Comparison of ENCODE assay signal across 11 mouse cellular contexts in genomic region chr2:118112438-118112837, GRCm38 (mm10). TPM values are rescaled to one million over a fixed set of nuclear protein-coding genes. Genes with fewer than 3 reads are reported as not detected.
DNase-seq lines count a peak whose midpoint lies in the region; ATAC-seq lines count a peak whose summit lies in the region.
"Had no signal": no experiment of that assay in that cellular context is flagged by ENCODE, and none has a peak within 500 bp of the region (broad histone marks: within the 10 kb centered on the region; RNA-seq: fewer than 3 reads in every experiment).

No protein-coding gene starts in this region.

- H3K27me3 ChIP-seq in heart, embryonic 12.5 days (replicated peaks), result no peaks in the 10 kb centered on the region
- 0 out of 2 replicates have a peak, but pooled peaks cover 10% of the 10 kb centered on the region for H3K27me3 ChIP-seq in hindbrain, embryonic 14.5 days (ENCODE audit: control insufficient read depth, insufficient read depth, low read length)
- H3K27me3 ChIP-seq in midbrain, embryonic 11.5 days (ENCODE audit: control insufficient read depth, insufficient read depth, low read length), result peaks cover 6% of the 10 kb centered on the region; the same call in 1 of the 2 replicates

- no peaks in the 10 kb centered on the region for H3K9me3 ChIP-seq in heart, embryonic 12.5 days (replicated peaks)
- no peaks in the 10 kb centered on the region for H3K9me3 ChIP-seq in hindbrain, embryonic 14.5 days (ENCODE audit: control insufficient read depth, low read length)
- no peaks in the 10 kb centered on the region for H3K9me3 ChIP-seq in midbrain, embryonic 11.5 days (ENCODE audit: control insufficient read depth, low read length)

- H3K36me3 ChIP-seq in heart, embryonic 12.5 days, result peaks cover 19% of the 10 kb centered on the region
- no peaks in the 10 kb centered on the region for H3K36me3 ChIP-seq in hindbrain, embryonic 14.5 days (replicated peaks; ENCODE audit: control insufficient read depth, insufficient read depth)
- H3K36me3 ChIP-seq in midbrain, embryonic 11.5 days (ENCODE audit: control insufficient read depth, insufficient read depth, low read length), result no peaks in the 10 kb centered on the region; the same call in 1 of the 2 replicates

- H3K4me3 ChIP-seq in heart, embryonic 12.5 days, result peak overlapping the region; percentile 55
- peak overlapping the region; percentile 40 for H3K4me3 ChIP-seq in hindbrain, embryonic 14.5 days (replicated peaks; ENCODE audit: low read length)
- H3K4me3 ChIP-seq in midbrain, embryonic 11.5 days (ENCODE audit: low read depth, low read length), result peak overlapping the region; percentile 47

- WGBS in heart, embryonic 12.5 days, result 11% methylated on average over 5 of the region's 5 CpGs
- WGBS in hindbrain, embryonic 14.5 days, result 13% methylated on average over 5 of the region's 5 CpGs
- 16% methylated on average over 5 of the region's 5 CpGs for WGBS in midbrain, embryonic 11.5 days

- peak overlapping the region; percentile 75 for H3K4me2 ChIP-seq in heart, embryonic 12.5 days
- peak overlapping the region; percentile 78 for H3K4me2 ChIP-seq in hindbrain, embryonic 14.5 days (replicated peaks)
- H3K4me2 ChIP-seq in midbrain, embryonic 11.5 days, result peak overlapping the region; percentile 94

- intact Hi-C loops in heart, postnatal 14 days (cut with DNase I), result loop anchor here (5.0 kb wide), 2 partner anchors 75 to 135 kb away; no protein-coding TSS in a partner anchor
- intact Hi-C loops in left cerebral cortex, postnatal 25 days (cut with DNase I), result loop anchor here (5.0 kb wide), 3 partner anchors 135 to 660 kb away; no protein-coding TSS in a partner anchor

- ATAC-seq in heart, embryonic 12.5 days (ENCODE audit: insufficient number of reproducible peaks, low FRiP score), result no peak
- no peak for ATAC-seq in hindbrain, embryonic 14.5 days (ENCODE audit: low FRiP score)
- ATAC-seq in midbrain, embryonic 11.5 days (ENCODE audit: low FRiP score), result no peak
- ATAC-seq in activated CD4-positive, CD25-positive, alpha-beta regulatory T cell, adult 4 months, result no peak
- ATAC-seq: CD4-positive, CD25-positive, alpha-beta regulatory T cell, adult 4 months had no signal

- peak overlapping the region; percentile 64 for H3K9ac ChIP-seq in heart, embryonic 12.5 days
- H3K9ac ChIP-seq in hindbrain, embryonic 14.5 days, result no peak overlapping the region
- H3K9ac ChIP-seq in midbrain, embryonic 11.5 days (ENCODE audit: low read length), result peak overlapping the region; percentile 41; the same call in 1 of the 2 replicates

- no peak for DNase-seq in heart, postnatal 14 days
- peak; percentile 43 for DNase-seq in NIH3T3 (ENCODE audit: low read depth)
- DNase-seq in hindbrain, embryonic 14.5 days (ENCODE audit: low spot score), result no peak
- DNase-seq in midbrain, embryonic 11.5 days (ENCODE audit: low spot score, missing footprints), result no peak
- no peak for DNase-seq in right cerebral cortex, adult 18-20 months
- DNase-seq in left cerebral cortex, postnatal 25 days (ENCODE audit: low spot score in 2 of 2), result no peak
- DNase-seq: adrenal gland, adult 8-10 months had no signal

- peaks cover 31% of the 10 kb centered on the region for H3K4me1 ChIP-seq in heart, embryonic 12.5 days (replicated peaks)
- peaks cover 6% of the 10 kb centered on the region; the same call in 1 of the 2 replicates for H3K4me1 ChIP-seq in hindbrain, embryonic 14.5 days (replicated peaks; ENCODE audit: control insufficient read depth, insufficient read depth, low read length)
- peaks cover 8% of the 10 kb centered on the region for H3K4me1 ChIP-seq in midbrain, embryonic 11.5 days (ENCODE audit: control insufficient read depth, insufficient read depth, low read length)

- no peak overlapping the region for H3K27ac ChIP-seq in heart, embryonic 12.5 days (ENCODE audit: poor library complexity, severe bottlenecking)
- H3K27ac ChIP-seq in hindbrain, embryonic 14.5 days, result no peak overlapping the region
- H3K27ac ChIP-seq in midbrain, embryonic 11.5 days (ENCODE audit: low read depth, low read length), result no peak overlapping the region
- H3K27ac ChIP-seq: macrophage had no signal

RNA-seq across cellular contexts. Expression of gene Thbs1, which starts 0.8 kb away (rescaled TPM):
- 110 and 117 TPM in 2 replicates for polyA plus RNA-seq in heart, embryonic 12.5 days (2016; fragmentation: Nextera tagmentation; extraction: Ambion mirVana)
- 10 to 100 TPM; 20.3 to 24.0 TPM for total RNA-seq in heart, postnatal 14 days (2021)
- polyA plus RNA-seq in hindbrain, embryonic 14.5 days (2014; fragmentation: Nextera tagmentation; extraction: Ambion mirVana), result 6.5 and 6.6 TPM in 2 replicates
- 37.4 and 42.0 TPM in 2 replicates for polyA plus RNA-seq in midbrain, embryonic 11.5 days (2014; fragmentation: Nextera tagmentation; extraction: Ambion mirVana)
- polyA plus RNA-seq in activated CD4-positive, CD25-positive, alpha-beta regulatory T cell, adult 4 months (2017; shearing (Covaris generic)), result not detected
- total RNA-seq in left cerebral cortex, postnatal 25 days (2021), result 1 to 10 TPM; 2.0 to 2.2 TPM
